Mouse (Mus musculus) heart, adult 11 months (tissue): ENCODE measurements around the gene Elavl3.

ENCODE experiments used
- DNase-seq: peaks from one replicate; pipeline ENCODE4 v3.0.0; 2022

The Elavl3 gene

GRCm38 (mm10) chr9:22057031-22057517 is 5.3 kb upstream of the Elavl3 start:
- peak; percentile 92 for DNase-seq

DNA sequence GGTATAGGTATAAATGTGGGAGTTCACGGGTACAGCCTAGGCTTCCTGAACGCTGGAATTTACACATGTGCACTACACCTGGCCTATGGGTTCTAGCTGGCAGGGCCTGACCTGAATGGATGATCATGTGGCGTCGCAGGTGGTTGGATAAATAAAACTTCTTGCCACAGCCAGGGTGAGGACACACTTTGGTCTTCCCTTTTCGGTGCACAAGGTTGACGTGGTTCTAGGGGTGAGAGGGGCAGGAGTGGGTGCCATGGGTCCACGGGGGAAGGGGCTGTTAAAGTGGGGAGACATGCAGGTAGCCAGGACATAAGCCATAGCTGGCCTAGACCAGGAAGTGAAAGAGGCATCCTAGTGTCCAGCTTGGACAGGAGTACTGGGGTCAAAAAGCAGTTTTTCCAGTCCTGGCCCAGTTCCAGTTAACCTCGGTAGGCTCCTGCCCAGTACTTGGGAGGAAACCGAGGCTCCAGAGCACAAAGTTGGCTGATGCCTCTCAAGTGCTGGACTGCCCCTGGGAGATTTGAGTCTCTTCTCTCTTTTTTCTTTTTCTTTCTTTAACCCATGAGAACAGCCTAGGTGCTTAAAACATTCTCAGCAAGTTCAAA is 4.6 kb upstream of the Elavl3 start:
- no peak for DNase-seq

DNA sequence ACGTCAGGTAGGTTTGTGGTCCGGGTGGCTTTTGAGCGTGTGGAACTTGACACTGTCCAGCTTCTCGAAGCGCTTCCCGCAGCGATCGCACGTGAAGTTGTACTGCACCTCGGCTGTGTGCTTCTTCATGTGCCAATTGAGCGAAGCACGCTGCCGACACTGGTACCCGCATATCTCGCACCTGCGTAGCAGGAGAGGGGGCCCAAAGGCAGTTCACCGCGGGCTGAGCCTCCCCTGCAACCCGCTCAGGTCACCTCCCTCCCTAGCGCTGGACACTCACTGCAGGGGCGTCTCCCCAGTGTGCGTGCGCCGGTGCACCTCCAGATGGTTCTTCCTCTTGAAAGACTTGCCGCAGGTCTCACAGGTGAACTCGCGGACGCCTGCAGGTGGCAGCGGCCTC is 3.9 kb upstream of the Elavl3 start:
- DNase-seq: no peak

GRCm38 (mm10) chr9:22054411-22055076 is 2.7 kb upstream of the Elavl3 start:
- peak; percentile 96 for DNase-seq

DNA sequence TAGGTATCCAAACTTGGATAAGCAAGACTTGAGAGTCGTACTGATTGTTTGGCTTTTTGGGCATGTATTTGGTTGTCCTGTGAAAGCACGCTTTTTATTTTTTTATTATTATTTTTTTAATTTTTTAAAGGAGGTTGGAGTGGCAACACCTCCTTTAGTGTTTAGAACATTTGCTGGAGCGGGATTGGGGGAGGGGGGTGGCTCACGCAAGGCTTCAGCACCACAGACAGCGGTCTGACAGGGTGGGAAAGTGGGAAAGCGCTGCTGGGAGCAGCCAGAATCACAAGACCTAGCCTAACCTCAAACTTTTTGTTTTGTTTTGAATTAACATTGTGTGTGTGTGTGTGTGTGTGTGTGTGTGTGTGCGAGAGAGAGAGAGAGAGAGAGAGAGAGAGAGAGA is 1.8 kb upstream of the Elavl3 start:
- DNase-seq: no peak

DNA sequence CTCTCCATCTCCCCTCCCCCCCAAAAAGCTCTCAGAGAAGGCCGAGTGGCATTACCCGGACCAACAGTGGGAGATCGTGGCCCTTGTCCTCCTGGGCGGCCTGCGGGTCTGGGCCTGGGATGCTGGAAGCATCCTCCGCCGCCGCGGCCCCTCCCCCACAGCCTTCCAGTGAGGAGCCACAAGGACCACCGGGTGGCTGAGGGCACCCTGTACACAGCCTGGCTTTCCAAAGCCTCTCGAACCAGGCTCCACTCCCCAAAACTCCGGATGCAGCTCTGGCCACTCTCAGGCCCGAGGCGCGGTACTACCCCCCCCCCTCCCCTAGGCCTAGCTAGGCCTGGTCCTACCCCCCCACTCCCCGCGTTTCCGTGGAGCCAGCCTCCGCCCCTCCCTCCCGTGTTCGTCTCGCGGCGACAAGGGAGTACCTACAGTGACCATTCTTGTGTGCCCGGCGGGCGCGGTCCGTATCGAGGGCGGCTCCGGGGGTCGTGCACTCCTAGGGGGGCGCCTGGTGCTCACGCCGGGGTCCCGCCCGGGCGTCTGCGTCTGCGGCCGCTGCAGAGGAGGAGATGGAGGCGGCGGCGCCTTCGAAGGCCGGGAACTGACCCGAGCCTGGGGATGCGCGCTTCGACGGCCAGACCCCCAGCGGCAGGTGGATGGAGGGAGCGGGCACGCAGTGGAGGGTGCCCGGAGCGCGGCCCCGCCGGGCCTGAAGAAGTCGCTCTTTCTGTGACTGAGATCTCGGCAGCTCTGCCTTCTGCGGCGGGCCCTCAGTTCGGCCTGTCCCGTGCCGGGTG is 464 bp downstream of the Elavl3 start:
- DNase-seq: no peak

- peak; percentile 92 for DNase-seq
Observed at GRCm38 (mm10) chr9:22050351-22050889, 1.4 kb downstream of the Elavl3 start.

DNA sequence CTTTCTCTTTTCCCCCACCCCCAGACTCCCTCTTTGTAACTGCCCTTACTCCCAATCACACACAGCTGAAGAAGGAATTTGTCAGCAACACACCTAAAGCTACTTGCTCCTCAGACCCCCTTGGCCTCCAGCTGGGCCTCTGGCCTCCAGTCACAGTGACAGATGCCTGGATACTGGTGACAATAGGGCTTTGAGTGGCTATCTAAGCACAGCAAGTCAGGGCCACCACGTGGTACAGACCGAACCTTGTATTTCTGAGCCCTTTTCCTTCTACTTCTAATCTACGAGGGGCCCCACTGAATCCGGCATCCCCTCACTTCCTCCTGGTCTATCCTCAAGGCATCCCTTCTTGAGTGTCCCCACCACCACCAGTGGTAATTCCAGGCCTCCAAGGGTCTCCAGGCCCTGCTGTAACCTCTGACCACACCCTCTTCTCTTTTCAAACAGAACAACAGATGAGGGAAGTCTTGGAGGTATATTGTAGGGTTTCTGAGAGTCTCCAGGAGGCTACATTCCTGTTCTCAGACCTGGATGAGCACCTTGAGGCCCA is 2.0 kb downstream of the Elavl3 start:
- DNase-seq: no peak

DNA sequence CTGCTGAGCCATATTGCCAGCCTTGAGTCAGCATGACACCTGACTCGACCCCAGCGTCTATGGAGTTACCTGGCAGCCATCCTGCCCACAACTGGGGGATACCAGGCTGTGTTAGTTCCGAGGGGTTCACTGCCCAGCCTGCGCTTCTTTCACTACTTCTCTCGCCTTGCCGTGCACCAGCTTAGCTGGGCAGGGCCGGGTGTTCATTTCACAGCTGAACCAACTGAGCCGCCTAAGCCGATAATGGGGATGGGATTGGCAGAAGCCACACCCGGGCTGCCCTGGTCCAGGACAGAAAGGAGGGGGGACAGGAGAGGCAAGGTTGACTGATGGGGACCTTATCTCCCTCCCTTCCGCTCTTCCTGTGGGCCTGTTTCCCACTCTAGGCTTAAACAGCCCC is 2.5 kb downstream of the Elavl3 start:
- DNase-seq: peak; percentile 90

DNA sequence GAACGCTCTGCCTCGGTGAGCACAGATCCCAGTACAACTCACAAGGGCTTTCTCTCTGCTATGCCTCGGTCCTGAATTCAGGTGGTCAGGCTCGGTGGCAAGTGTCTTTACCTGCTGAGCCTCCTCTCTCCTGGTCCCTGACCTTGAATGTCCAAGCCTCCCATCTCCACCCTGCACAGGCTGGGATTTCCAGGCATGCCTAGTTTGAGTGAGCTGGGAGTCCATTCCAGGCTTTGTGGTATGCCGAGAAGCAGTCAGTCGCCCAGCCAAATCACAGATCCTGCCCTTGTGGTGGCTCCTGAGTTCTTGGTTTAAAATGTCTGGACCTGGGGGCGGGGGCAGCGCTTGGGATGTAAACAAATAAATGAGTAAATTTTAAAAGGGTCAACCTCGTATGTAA is 4.5 kb downstream of the Elavl3 start:
- no peak for DNase-seq

DNA sequence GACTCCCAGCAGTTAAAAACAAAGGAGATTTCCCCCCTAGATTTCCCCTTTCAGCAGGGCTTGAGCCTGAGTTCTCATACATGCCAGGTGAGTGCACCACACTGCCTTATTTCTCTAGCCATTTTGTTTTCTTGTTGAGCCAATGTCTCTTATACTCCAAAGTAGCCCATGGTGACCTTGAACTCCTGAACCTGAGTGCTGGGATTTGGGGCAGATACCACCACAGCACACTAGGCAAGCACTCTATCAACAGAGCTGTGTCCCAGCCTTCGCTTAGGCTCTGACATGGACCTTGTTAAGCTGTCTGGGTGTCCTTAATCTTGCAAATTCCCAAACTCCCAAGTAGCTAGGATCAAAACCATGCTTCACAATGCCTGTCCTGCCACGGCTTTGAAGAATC is 10.0 kb downstream of the Elavl3 start:
- no peak for DNase-seq

- DNase-seq: no peak
Observed at GRCm38 (mm10) chr9:22037826-22038225, 14.0 kb downstream of the Elavl3 start.

DNA sequence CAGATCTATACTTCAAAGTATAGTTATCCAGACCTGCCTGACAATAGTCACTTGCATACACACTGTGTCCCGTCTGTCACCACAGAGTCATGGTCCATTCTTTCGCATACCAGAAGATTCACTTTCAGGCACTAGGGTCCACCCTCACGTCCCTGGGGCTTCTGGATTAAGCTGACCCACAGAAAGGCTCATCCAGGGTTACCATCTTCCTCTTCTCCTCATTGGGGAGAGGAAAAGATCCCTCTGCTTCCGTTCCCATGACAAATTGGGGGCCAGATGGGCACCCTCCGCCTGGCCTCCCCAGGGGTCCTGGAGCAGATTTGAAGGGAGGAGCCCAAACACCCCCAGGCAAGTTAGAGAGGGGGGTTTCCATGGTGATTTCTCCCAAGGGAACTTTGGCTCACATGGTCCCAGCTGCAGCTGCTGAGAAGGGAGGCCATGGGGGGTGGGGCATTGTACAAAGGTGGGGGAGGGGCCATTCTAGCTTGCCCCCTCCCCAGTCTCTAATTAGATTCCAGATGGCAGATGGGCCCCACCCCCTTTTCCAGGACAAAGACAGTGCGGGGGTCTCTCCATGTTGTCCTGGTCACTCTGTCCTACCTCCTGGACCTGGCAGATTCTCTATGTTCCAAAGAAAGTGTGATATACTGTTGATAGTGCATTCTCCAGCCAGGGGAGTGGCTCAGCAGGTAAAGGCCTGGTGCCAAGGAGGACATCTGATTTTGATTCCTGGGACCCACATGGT is 16.4 kb downstream of the Elavl3 start:
- DNase-seq: no peak

GRCm38 (mm10) chr9:22030386-22030785 is 21.4 kb downstream of the Elavl3 start:
- no peak for DNase-seq

DNA sequence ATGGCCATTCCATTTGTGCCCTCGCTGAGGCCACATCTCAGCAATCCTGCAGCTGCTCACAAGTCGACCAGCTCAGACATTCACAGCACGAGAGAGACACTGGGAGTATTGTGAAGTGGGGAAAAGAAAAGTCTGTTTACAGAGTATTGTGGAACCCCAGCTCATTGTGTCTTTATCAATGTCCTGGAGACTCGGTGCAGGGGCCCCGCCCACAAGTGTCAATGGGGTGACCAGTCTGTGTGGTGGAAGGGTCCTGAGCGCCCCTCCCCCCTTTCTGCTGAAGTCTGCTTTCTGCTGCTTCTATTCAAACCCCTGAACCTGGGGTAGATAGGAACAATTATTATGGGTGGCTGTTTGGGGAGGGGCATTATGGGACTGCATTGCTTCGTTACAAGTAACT is 23.4 kb downstream of the Elavl3 start:
- no peak for DNase-seq

DNA sequence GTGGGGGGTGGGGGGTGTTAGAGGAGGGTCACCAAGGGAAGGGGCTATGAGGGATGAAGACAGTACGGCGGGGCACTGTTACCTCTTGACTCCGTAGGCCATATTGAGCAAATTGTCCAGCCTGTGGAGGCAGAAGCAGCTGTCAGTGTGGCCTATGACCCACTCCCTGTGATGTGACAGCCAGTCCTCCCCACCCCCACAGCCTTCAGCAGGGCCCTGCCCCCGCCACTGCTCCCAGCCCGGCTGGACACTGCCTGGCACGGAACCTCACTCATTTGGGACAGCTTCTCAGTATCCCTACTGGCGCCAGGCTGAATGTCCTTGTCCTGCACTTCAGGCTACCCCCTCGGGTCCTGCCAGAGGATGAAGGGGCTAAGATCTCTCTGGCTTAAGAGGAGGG is 27.2 kb downstream of the Elavl3 start:
- no peak for DNase-seq

DNA sequence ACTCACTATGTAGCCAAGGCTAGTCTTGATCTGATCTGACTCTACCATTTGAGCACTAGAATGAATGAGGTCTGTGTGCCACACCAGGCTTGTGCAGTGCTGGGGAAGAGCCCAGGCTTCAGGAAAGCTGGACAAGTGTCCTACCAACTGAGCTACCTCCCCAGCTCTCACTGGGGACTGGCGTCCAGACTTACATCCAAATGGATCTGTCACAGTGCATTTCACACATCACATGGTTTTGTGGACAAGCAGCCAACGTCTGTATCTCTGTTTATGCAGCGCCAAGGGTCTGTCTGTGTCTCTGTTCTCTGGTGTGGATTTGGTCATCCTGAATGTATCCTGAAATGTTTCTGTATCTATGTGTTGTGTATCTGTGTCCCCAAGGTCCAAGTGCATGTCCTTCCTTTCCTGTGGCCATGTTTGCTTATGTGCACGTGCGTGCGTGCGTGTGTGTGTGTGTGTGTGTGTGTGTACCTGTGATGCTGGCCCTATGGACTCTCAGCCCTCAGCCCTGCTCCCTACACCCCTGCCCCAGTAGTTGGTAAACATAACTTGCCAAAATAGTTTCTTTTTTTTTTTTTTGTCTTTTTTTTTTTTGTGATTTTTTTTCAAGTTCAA is 34.5 kb downstream of the Elavl3 start:
- DNase-seq: no peak

DNA sequence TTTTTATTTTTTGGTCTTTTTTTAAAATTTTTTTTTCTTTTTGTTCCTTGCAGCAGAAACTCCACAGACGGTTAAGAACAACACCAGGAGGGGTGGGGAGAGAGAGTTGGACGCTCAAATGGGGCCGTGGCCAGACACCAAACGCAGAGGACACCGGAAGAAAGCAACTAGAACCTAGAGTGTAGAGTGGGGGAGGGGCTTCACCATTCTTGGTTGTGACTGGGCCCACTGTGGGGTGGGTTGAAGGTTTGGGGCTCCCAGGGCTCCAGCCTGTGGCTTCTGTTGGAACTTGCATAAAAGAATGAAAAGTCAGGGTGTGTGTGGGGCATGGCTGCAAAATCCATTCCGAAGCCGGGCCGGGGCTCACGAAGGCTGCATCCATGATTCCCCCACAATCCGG is 35.6 kb downstream of the Elavl3 start:
- no peak for DNase-seq

DNA sequence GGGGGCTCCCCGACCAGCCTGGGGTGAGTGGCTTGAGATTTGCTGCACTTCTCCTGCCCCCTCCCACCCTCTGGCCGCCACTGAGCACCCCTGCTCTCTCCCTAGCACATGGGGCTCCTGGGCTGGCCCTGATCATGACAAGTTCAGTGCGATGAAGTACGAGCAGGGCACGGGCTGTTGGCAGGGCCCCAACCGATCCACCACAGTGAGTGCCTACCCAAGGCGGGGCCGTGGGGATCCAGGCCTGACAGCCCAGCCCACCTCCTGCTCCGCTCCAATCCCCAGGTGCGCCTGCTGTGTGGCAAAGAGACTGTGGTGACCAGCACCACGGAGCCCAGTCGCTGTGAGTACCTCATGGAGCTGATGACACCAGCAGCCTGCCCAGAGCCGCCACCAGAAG is 39.1 kb downstream of the Elavl3 start:
- no peak for DNase-seq

GRCm38 (mm10) chr9:22011055-22011454 is 40.8 kb downstream of the Elavl3 start:
- no peak for DNase-seq

DNA sequence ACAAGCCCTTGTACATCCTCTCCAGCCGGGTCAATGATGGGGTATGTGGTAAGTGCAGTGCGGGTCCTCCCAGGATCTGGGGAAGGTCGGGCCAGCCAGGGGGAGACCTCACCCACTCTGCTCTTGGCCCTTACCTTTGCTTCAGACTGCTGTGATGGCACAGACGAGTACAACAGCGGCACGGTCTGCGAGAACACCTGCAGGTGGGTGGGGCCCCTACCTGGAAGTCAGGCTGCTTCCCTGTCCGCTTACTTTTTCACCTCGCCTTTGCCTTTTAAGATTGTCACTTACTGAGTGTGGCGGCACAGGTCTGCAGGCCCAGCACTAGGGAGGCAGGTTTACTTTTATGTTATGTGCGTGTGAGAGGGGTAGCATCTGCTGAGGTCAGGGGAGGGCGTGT is 47.3 kb downstream of the Elavl3 start:
- no peak for DNase-seq

- DNase-seq: no peak
Observed at GRCm38 (mm10) chr9:22003163-22003554, 48.7 kb downstream of the Elavl3 start.
